Mouse (Mus musculus) forebrain, embryonic 16.5 days (tissue): ENCODE results near the gene Tead2. TPM values are rescaled to one million over a fixed set of nuclear protein-coding genes. Genes with fewer than 3 reads are reported as not detected.
A peak's percentile ranks its signal among the peaks of the same experiment; 100 is the strongest.

Source experiments
- ATAC-seq: fragments of 200-750 bp; cut with Nextera tagmentation; 2 replicates; pipeline ENCODE4 v1.8.0; 2017; ENCODE audit warnings: mild to moderate bottlenecking, moderate library complexity
- H3K27ac ChIP-seq: fragments of 300-500 bp; sonication (generic); 2 replicates; pipeline ENCODE4 v1.5.1; 2014; ENCODE audit warnings: low read length, control low read depth
- H3K27me3 ChIP-seq: fragments of 300-500 bp; sonication (generic); replicated peaks from 2 replicates; pipeline ENCODE4 v1.6.1; 2014; ENCODE audit warnings: low read length; ENCODE audit not compliant: control insufficient read depth, insufficient read depth
- H3K36me3 ChIP-seq: fragments of 300-500 bp; sonication (generic); 2 replicates; pipeline ENCODE4 v1.6.1; 2014; ENCODE audit not compliant: control insufficient read depth, insufficient read depth
- H3K4me1 ChIP-seq: fragments of 300-500 bp; sonication (generic); replicated peaks from 2 replicates; pipeline ENCODE4 v1.6.1; 2014; ENCODE audit warnings: low read length; ENCODE audit not compliant: control insufficient read depth, insufficient read depth
- H3K4me2 ChIP-seq: fragments of 300-500 bp; sonication (generic); 2 replicates; pipeline ENCODE4 v1.6.1; 2014; ENCODE audit warnings: mild to moderate bottlenecking, low read length, control low read depth
- H3K4me3 ChIP-seq: fragments of 300-500 bp; sonication (generic); replicated peaks from 2 replicates; pipeline ENCODE4 v1.5.1; 2014; ENCODE audit warnings: mild to moderate bottlenecking, low read length, control low read depth
- H3K9ac ChIP-seq: fragments of 300-500 bp; sonication (generic); replicated peaks from 2 replicates; pipeline ENCODE4 v1.6.1; 2014; ENCODE audit warnings: low read depth, low read length, control low read depth
- H3K9me3 ChIP-seq: fragments of 300-500 bp; sonication (generic); 2 replicates; pipeline ENCODE4 v1.6.1; 2016; ENCODE audit warnings: low read length; ENCODE audit not compliant: control insufficient read depth
- WGBS: fragments of 180-500 bp; shearing (Covaris S2); extraction: QIAGEN DNeasy Blood & Tissue Kit; methylation state at CpG from one replicate; pipeline ENCODE4 v1.1.7; 2014; 5-methylcytosine and 5-hydroxymethylcytosine counted together
- polyA plus RNA-seq: library from polyadenylated mRNA; unstranded; fragments of >200 nt; fragmentation: Nextera tagmentation; extraction: Ambion mirVana; gene quantifications from 2 replicates; pipeline ENCODE4 v1.2.1, GENCODE M21; 2015

Gene Tead2
- polyA plus RNA-seq, 1 experiment from 2014 or later, result 79.5 TPM

GRCm38 (mm10) chr7:45175398-45175797 lies 40.2 kb upstream of the Tead2 start:
- Histone ChIP-seq H3K9ac (no peak overlapping the region), H3K27ac (no peak overlapping the region), H3K36me3 (0 out of 2 replicates have a peak, but pooled peaks cover 2% of the 10 kb centered on the region), H3K4me2 (no peak overlapping the region), H3K4me3 (no peak overlapping the region), H3K4me1 (peaks cover 9% of the 10 kb centered on the region), H3K27me3 (peaks cover 66% of the 10 kb centered on the region), H3K9me3 (no peaks in the 10 kb centered on the region)
- WGBS, result 4% methylated on average over 13 of the region's 13 CpGs
- no peak for ATAC-seq

GRCm38 (mm10) chr7:45175929-45176328 lies 39.6 kb upstream of the Tead2 start:
- 0 out of 2 replicates have a peak, but pooled peaks have one; percentile 10 for ATAC-seq
- Histone ChIP-seq H3K27ac (no peak overlapping the region), H3K4me3 (no peak overlapping the region), H3K36me3 (0 out of 2 replicates have a peak, but pooled peaks cover 2% of the 10 kb centered on the region), H3K4me1 (peaks cover 9% of the 10 kb centered on the region), H3K4me2 (peak overlapping the region; percentile 39), H3K9me3 (no peaks in the 10 kb centered on the region), H3K27me3 (peaks cover 71% of the 10 kb centered on the region), H3K9ac (no peak overlapping the region)
- under 1% methylated on average over 23 of the region's 23 CpGs for WGBS

GRCm38 (mm10) chr7:45176356-45176755 lies 39.2 kb upstream of the Tead2 start:
- Histone ChIP-seq H3K4me3 (peak overlapping the region; percentile 10; the same call in 1 of the 2 replicates), H3K36me3 (0 out of 2 replicates have a peak, but pooled peaks cover 2% of the 10 kb centered on the region), H3K27me3 (peaks cover 75% of the 10 kb centered on the region), H3K4me2 (peak overlapping the region; percentile 39), H3K9me3 (no peaks in the 10 kb centered on the region), H3K9ac (no peak overlapping the region), H3K4me1 (peaks cover 11% of the 10 kb centered on the region), H3K27ac (no peak overlapping the region)
- ATAC-seq, result peak; percentile 23; the same call in 1 of the 2 replicates
- under 1% methylated on average over 31 of the region's 31 CpGs for WGBS

GRCm38 (mm10) chr7:45178550-45178949 lies 37.0 kb upstream of the Tead2 start:
- no peak for ATAC-seq
- 18% methylated on average over 7 of the region's 7 CpGs for WGBS
- H3K9ac ChIP-seq, result no peak overlapping the region
- H3K27ac ChIP-seq, result no peak overlapping the region
- H3K27me3 ChIP-seq, result peaks cover 86% of the 10 kb centered on the region
- H3K9me3 ChIP-seq, result no peaks in the 10 kb centered on the region
- H3K4me3 ChIP-seq, result no peak overlapping the region
- no peaks in the 10 kb centered on the region for H3K36me3 ChIP-seq
- H3K4me1 ChIP-seq, result peaks cover 22% of the 10 kb centered on the region
- H3K4me2 ChIP-seq, result no peak overlapping the region

GRCm38 (mm10) chr7:45179469-45179868 lies 36.1 kb upstream of the Tead2 start, which contains the start of gene Gfy:
Gene Gfy, minus strand, starts transcription at chr7:45179569.
- H3K9ac ChIP-seq, result no peak within 1 kb of the TSS
- no peaks in the 10 kb centered on the region for H3K36me3 ChIP-seq
- H3K27me3 ChIP-seq, result peaks cover 89% of the 10 kb centered on the region
- H3K4me3 ChIP-seq, result no peak within 1 kb of the TSS
- no peak within 1 kb of the TSS for H3K4me2 ChIP-seq
- no peak for ATAC-seq
- H3K9me3 ChIP-seq, result no peaks in the 10 kb centered on the region
- no peak within 1 kb of the TSS for H3K27ac ChIP-seq
- H3K4me1 ChIP-seq, result peaks cover 22% of the 10 kb centered on the region
- WGBS, result 20% methylated on average over 7 of the region's 7 CpGs

GRCm38 (mm10) chr7:45180896-45181477 lies 34.6 kb upstream of the Tead2 start, which contains the start of gene Pth2:
Gene Pth2, plus strand, starts transcription at chr7:45180995.
- ATAC-seq, result no peak
- peak within 1 kb of the TSS; percentile 61 for H3K4me2 ChIP-seq
- WGBS, result 11% methylated on average over 19 of the region's 20 CpGs
- no peaks in the 10 kb centered on the region for H3K9me3 ChIP-seq
- H3K36me3 ChIP-seq, result no peaks in the 10 kb centered on the region
- H3K4me1 ChIP-seq, result peaks cover 20% of the 10 kb centered on the region
- no peak within 1 kb of the TSS for H3K9ac ChIP-seq
- no peak within 1 kb of the TSS for H3K27ac ChIP-seq
- peak within 1 kb of the TSS; percentile 43 for H3K4me3 ChIP-seq
- H3K27me3 ChIP-seq, result peaks cover 81% of the 10 kb centered on the region

- 4% methylated on average over 27 of the region's 35 CpGs for WGBS
- no peak overlapping the region for H3K9ac ChIP-seq
Measured at GRCm38 (mm10) chr7:45181540-45181939, 34.0 kb upstream of the Tead2 start.

GRCm38 (mm10) chr7:45182199-45182601 lies 33.4 kb upstream of the Tead2 start:
- peak; percentile 96 for ATAC-seq
- WGBS, result under 1% methylated on average over 34 of the region's 34 CpGs

More at GRCm38 (mm10) chr7:45181540-45181939, 34.0 kb upstream of the Tead2 start:
- Histone ChIP-seq H3K4me3 (peak overlapping the region; percentile 14), H3K4me1 (peaks cover 14% of the 10 kb centered on the region), H3K27ac (no peak overlapping the region), H3K9me3 (no peaks in the 10 kb centered on the region), H3K4me2 (peak overlapping the region; percentile 61), H3K36me3 (no peaks in the 10 kb centered on the region), H3K27me3 (peaks cover 77% of the 10 kb centered on the region)
- no peak for ATAC-seq

GRCm38 (mm10) chr7:45182606-45183005 lies 32.9 kb upstream of the Tead2 start:
- no peak overlapping the region for H3K27ac ChIP-seq
- H3K4me3 ChIP-seq, result peak overlapping the region; percentile 43
- no peaks in the 10 kb centered on the region for H3K36me3 ChIP-seq
- peaks cover 13% of the 10 kb centered on the region for H3K4me1 ChIP-seq
- WGBS, result 9% methylated on average over 11 of the region's 11 CpGs
- peak; percentile 24; the same call in 1 of the 2 replicates for ATAC-seq
- peak overlapping the region; percentile 20; the same call in 1 of the 2 replicates for H3K9ac ChIP-seq
- H3K9me3 ChIP-seq, result no peaks in the 10 kb centered on the region
- peak overlapping the region; percentile 61 for H3K4me2 ChIP-seq
- peaks cover 72% of the 10 kb centered on the region for H3K27me3 ChIP-seq

More at GRCm38 (mm10) chr7:45182199-45182601, 33.4 kb upstream of the Tead2 start:
- Histone ChIP-seq H3K9me3 (no peaks in the 10 kb centered on the region), H3K27ac (no peak overlapping the region), H3K9ac (peak overlapping the region; percentile 20; the same call in 1 of the 2 replicates), H3K27me3 (peaks cover 76% of the 10 kb centered on the region), H3K4me1 (peaks cover 13% of the 10 kb centered on the region), H3K4me2 (peak overlapping the region; percentile 61), H3K36me3 (no peaks in the 10 kb centered on the region), H3K4me3 (peak overlapping the region; percentile 43)
